Mouse (Mus musculus): ENCODE measurements at regions not wholly inside any gene's neighbourhood (a gene's known extent, or its start where the extent isn't known, plus 50 kb on each side); places are given as distances from the start of the nearest gene placed in this dataset.
A peak's percentile ranks its signal among the peaks of the same experiment; 100 is the strongest.

GRCm38 (mm10) chrX:110666853-110667504 is 147.1 kb upstream of the Pou3f4 start:
- no peak for DNase-seq (ENCODE audit: low read depth, low spot score)

DNA sequence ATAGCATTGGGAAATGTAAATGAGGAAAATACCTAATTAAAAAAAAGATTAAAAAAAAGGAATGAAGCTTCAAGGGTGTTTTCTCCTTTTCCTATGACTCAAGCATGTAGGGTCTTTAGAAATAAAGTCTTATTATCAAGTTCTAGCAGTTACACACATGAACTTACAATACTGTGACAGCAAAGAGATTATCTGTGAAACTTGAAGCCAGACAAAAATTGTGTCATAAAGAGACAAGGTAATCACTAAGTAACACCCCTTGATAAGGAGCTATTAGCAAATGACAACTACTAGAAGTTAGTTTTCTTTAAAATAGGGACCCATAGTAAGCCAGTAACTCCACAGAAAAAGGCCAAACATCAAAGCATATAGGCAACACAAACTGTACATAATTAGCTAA is 140.9 kb upstream of the Pou3f4 start:
- DNase-seq (ENCODE audit: low read depth, low spot score), result no peak

GRCm38 (mm10) chrX:110678578-110678977 is 135.5 kb upstream of the Pou3f4 start:
- no peak for DNase-seq (ENCODE audit: low read depth, low spot score)

DNA sequence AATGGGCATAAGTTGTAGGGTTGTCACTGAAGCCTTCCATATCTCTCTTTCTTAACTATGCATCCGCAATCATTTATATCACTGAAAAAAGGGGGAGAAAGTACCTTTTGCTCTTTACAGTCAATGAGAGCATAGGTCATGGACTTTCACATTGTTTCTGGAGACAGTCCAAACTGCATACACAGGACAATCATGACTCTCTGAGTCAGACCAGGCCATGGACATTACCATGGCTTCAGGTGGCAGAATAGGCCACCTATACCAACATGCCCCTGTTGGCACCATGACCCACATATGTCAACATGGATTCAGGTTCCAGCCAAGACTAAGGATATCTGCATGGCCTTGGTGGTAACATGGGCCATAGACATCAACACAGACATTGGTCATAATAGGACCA is 133.5 kb upstream of the Pou3f4 start:
- no peak for DNase-seq (ENCODE audit: low read depth, low spot score)

DNA sequence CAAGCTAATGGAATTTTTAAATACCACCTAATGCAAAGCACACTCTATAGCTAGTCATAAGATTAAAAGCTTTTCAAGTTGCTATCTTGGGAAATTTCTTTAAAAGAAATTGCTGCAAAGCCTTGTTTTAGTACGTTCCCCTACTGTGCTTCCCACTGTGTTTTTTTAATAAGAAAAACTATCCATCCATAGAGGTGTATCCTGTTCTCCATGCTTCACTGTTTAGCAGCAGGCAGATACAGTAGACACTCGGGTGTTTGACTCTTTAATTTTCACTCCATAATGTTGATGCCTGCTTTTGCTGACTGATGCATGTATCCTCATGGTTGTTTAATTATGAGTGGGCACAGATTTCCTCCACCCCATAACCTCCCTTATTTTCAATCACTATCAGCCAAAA is 113.6 kb upstream of the Pou3f4 start:
- no peak for DNase-seq (ENCODE audit: low read depth, low spot score)

GRCm38 (mm10) chrX:110714137-110714536 is 99.9 kb upstream of the Pou3f4 start:
- DNase-seq (ENCODE audit: low read depth, low spot score), result no peak

GRCm38 (mm10) chrX:110764080-110764479 is 50.0 kb upstream of the Pou3f4 start:
- peak; percentile 8 for DNase-seq (ENCODE audit: low read depth, low spot score)

Measured in R1 (cell line).